Mouse (Mus musculus) right cerebral cortex, postnatal 14 days (tissue): ENCODE measurements around the gene Krt35.

Experiments used
- DNase-seq: peaks from one replicate; pipeline ENCODE4 v3.0.0; 2022

Gene Krt35

GRCm38 (mm10) chr11:100058875-100059274 lies 37.2 kb downstream of the Krt35 start:
- DNase-seq, result no peak

- no peak for DNase-seq
Measured at GRCm38 (mm10) chr11:100055686-100056655, 40.1 kb downstream of the Krt35 start.

GRCm38 (mm10) chr11:100050451-100050850 lies 45.6 kb downstream of the Krt35 start, which contains the start of gene Krt31:
TSS of gene Krt31 (minus strand) at chr11:100050551.
- no peak for DNase-seq

- DNase-seq, result no peak
Measured at GRCm38 (mm10) chr11:100047193-100047592, 48.8 kb downstream of the Krt35 start.

GRCm38 (mm10) chr11:100046303-100046866 lies 49.7 kb downstream of the Krt35 start:
- no peak for DNase-seq
